Mouse (Mus musculus) ES-Bruce4 (cell line): Measurements from ENCODE around the gene Aldh8a1.
A peak's percentile ranks its signal among the peaks of the same experiment; 100 is the strongest.

Source experiments
- CTCF ChIP-seq: IDR thresholded peaks from one replicate; pipeline ENCODE4 v1.8.1; 2011; ENCODE audit warnings: low read depth, low read length
- EP300 ChIP-seq: IDR thresholded peaks from 2 replicates; pipeline ENCODE4 v1.6.1; 2011; ENCODE audit warnings: low read depth, low read length; ENCODE audit not compliant: insufficient read depth
- POLR2A ChIP-seq: IDR thresholded peaks from one replicate; pipeline ENCODE4 v1.8.1; 2011; ENCODE audit warnings: low read length; ENCODE audit not compliant: insufficient read depth

DNA sequence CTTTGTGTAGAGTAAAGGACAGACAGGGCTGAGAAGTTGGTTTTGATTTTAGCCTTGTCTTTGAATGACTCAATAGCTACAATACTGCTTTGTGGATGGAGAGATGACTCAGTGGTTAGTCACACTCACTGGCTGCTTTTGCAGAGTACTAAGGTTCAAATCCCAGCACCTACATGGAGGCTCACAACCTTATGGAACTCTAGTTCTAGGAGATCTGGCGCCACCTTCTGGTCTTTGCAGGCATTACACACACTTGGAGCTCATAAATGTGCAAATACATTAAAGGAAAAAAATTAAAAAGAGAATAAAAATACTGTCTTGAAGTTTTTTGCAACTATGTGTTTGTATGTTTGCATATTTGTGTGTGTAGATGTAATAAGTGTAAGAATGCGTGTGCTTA lies 39.9 kb upstream of the Aldh8a1 start:
- peak; percentile 1 for TF ChIP-seq CTCF
- TF ChIP-seq POLR2A, result no peak
- no peak for TF ChIP-seq EP300
